Mouse (Mus musculus): Measurements from ENCODE around the gene Olfr71. TPM values are rescaled to one million over a fixed set of nuclear protein-coding genes. Genes with fewer than 3 reads are reported as not detected.

The Olfr71 gene
- polyA plus RNA-seq, 1 experiment from 2014 or later = not detected

DNA sequence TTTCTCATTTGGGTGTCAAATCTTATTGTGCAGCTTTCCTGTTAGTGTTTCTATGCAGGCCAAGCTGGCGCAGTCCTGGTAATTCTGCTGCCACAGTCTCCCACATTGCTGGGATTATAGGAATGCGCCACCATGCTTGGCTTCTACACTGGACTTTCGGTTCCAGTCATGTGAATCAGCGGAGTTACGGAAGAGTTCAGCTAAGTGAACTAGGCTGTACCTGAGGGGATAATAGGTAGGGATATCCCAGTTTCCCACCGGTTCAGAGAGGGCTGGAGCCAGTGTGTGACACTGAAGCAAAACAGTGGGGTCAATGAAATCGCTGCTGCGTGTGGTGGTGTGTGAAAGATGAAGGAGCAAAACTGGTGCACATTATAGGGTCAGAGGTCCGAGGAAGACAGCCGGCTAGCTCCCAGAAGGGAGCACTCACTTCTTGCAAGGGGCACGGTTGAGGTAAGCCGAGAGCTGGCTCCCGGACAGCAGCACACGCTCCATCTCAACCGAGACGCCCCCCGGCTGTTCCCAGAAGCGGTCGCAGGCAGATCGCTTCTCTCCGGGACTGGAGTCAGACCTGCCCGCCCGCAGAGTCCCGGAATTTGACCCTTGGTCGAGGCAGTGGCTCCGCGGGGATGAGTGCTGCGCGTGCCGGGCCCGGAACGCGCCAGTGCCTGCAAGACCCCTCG is 54.3 kb downstream of the Olfr71 start:
- 4% methylated on average over 34 of the region's 34 CpGs for WGBS

More for the DNA sequence above, 54.3 kb downstream of the Olfr71 start:
- H3K27ac ChIP-seq (ENCODE audit: low read depth, low read length) = peak overlapping the region; percentile 86
- H3K4me3 ChIP-seq (ENCODE audit: low read depth, low read length) = peak overlapping the region; percentile 77
- H3K4me1 ChIP-seq (ENCODE audit: control insufficient read depth, insufficient read depth, low read length) = peaks cover 6% of the 10 kb centered on the region
- no peaks in the 10 kb centered on the region for H3K36me3 ChIP-seq (ENCODE audit: control insufficient read depth, insufficient read depth, low read length)
- DNase-seq (ENCODE audit: low spot score) (no peak), ATAC-seq (peak; percentile 47; the same call in 1 of the 2 replicates)
- H3K27me3 ChIP-seq (replicated peaks; ENCODE audit: control insufficient read depth, insufficient read depth, low read length) = no peaks in the 10 kb centered on the region
- peak overlapping the region; percentile 89 for H3K9ac ChIP-seq (ENCODE audit: low read length)
- H3K4me2 ChIP-seq (ENCODE audit: low read length) = peak overlapping the region; percentile 81
- no peaks in the 10 kb centered on the region for H3K9me3 ChIP-seq (replicated peaks; ENCODE audit: control insufficient read depth, low read length)

Other genes with a start within 250 kb of the Olfr71 start
- not detected in 2 replicates for gene Sit1, start 226.5 kb downstream of the Olfr71 start, polyA plus RNA-seq (2014; fragmentation: Nextera tagmentation; extraction: Ambion mirVana)
- gene Ccdc107, start 217.4 kb downstream of the Olfr71 start, polyA plus RNA-seq (2014; fragmentation: Nextera tagmentation; extraction: Ambion mirVana) = 68.7 and 69.1 TPM in 2 replicates
- 14.0 and 15.9 TPM in 2 replicates for gene Arhgef39, start 210.6 kb downstream of the Olfr71 start, polyA plus RNA-seq (2014; fragmentation: Nextera tagmentation; extraction: Ambion mirVana)
- 0.22 TPM in 1 of 2 replicates, not detected in the other for gene Car9, start 203.3 kb downstream of the Olfr71 start, polyA plus RNA-seq (2014; fragmentation: Nextera tagmentation; extraction: Ambion mirVana)
- 10.7 and 13.4 TPM in 2 replicates for gene Tpm2, start 186.5 kb downstream of the Olfr71 start, polyA plus RNA-seq (2014; fragmentation: Nextera tagmentation; extraction: Ambion mirVana)
- 88.3 and 88.4 TPM in 2 replicates for gene Creb3, start 147.9 kb downstream of the Olfr71 start, polyA plus RNA-seq (2014; fragmentation: Nextera tagmentation; extraction: Ambion mirVana)
- gene Tln1, start 147.6 kb downstream of the Olfr71 start, polyA plus RNA-seq (2014; fragmentation: Nextera tagmentation; extraction: Ambion mirVana) = 50.1 and 50.4 TPM in 2 replicates
- 10.4 and 22.2 TPM in 2 replicates for gene Rgp1, start 131.5 kb downstream of the Olfr71 start, polyA plus RNA-seq (2014; fragmentation: Nextera tagmentation; extraction: Ambion mirVana)
- gene Gba2, start 131.4 kb downstream of the Olfr71 start, polyA plus RNA-seq (2014; fragmentation: Nextera tagmentation; extraction: Ambion mirVana) = 39.2 and 42.3 TPM in 2 replicates
- 0.37 TPM in 1 of 2 replicates, not detected in the other for gene Msmp, start 125.8 kb downstream of the Olfr71 start, polyA plus RNA-seq (2014; fragmentation: Nextera tagmentation; extraction: Ambion mirVana)
- 10.7 and 11.2 TPM in 2 replicates for gene Npr2, start 78.3 kb downstream of the Olfr71 start, polyA plus RNA-seq (2014; fragmentation: Nextera tagmentation; extraction: Ambion mirVana)
- gene Spag8, start 56.7 kb downstream of the Olfr71 start, polyA plus RNA-seq (2014; fragmentation: Nextera tagmentation; extraction: Ambion mirVana) = 4.2 and 5.7 TPM in 2 replicates
- 67.0 and 82.7 TPM in 2 replicates for gene Hint2, start 53.8 kb downstream of the Olfr71 start, polyA plus RNA-seq (2014; fragmentation: Nextera tagmentation; extraction: Ambion mirVana)
- gene Tmem8b, start 41.3 kb downstream of the Olfr71 start, polyA plus RNA-seq (2014; fragmentation: Nextera tagmentation; extraction: Ambion mirVana) = 5.6 and 7.3 TPM in 2 replicates
- gene Fam221b, start 41.1 kb downstream of the Olfr71 start, polyA plus RNA-seq (2014; fragmentation: Nextera tagmentation; extraction: Ambion mirVana) = 2.1 and 2.2 TPM in 2 replicates
- not detected in 2 replicates for gene Olfr70, start 9.4 kb downstream of the Olfr71 start, polyA plus RNA-seq (2014; fragmentation: Nextera tagmentation; extraction: Ambion mirVana)
- 0.36 and 0.45 TPM in 2 replicates for gene Hrct1, start 16.9 kb upstream of the Olfr71 start, polyA plus RNA-seq (2014; fragmentation: Nextera tagmentation; extraction: Ambion mirVana)
- 0.06 TPM in 1 of 2 replicates, not detected in the other for gene Spaar, start 19.8 kb upstream of the Olfr71 start, polyA plus RNA-seq (2014; fragmentation: Nextera tagmentation; extraction: Ambion mirVana)
- not detected in 2 replicates for gene Olfr159, start 60.8 kb upstream of the Olfr71 start, polyA plus RNA-seq (2014; fragmentation: Nextera tagmentation; extraction: Ambion mirVana)
- gene Olfr156, start 113.6 kb upstream of the Olfr71 start, polyA plus RNA-seq (2014; fragmentation: Nextera tagmentation; extraction: Ambion mirVana) = not detected in 2 replicates
- not detected in 2 replicates for gene Olfr157, start 129.9 kb upstream of the Olfr71 start, polyA plus RNA-seq (2014; fragmentation: Nextera tagmentation; extraction: Ambion mirVana)
- not detected in 2 replicates for gene Olfr155, start 141.3 kb upstream of the Olfr71 start, polyA plus RNA-seq (2014; fragmentation: Nextera tagmentation; extraction: Ambion mirVana)
- gene Reck, start 165.3 kb upstream of the Olfr71 start, polyA plus RNA-seq (2014; fragmentation: Nextera tagmentation; extraction: Ambion mirVana) = 4.7 and 5.8 TPM in 2 replicates
- gene Glipr2, start 247.1 kb upstream of the Olfr71 start, polyA plus RNA-seq (2014; fragmentation: Nextera tagmentation; extraction: Ambion mirVana) = 37.0 and 41.8 TPM in 2 replicates

All from forebrain, embryonic 14.5 days (tissue).